ENCODE assay signal across 18 mouse cellular contexts in genomic region chr4:83623732-83624131, GRCm38 (mm10).
DNase-seq lines count a peak whose midpoint lies in the region; ATAC-seq and TF ChIP-seq lines count a peak whose summit lies in the region.
"Had no signal": no experiment of that assay in that cellular context is flagged by ENCODE, and none has a peak within 500 bp of the region (broad histone marks: within the 10 kb centered on the region; RNA-seq: fewer than 3 reads in every experiment).

No protein-coding gene starts in this region.

- no peak for DNase-seq in lung, postnatal 25 days (ENCODE audit: low spot score)
- no peak for DNase-seq in MEL (ENCODE audit: low read depth, low spot score)
- DNase-seq in liver, embryonic 13.5 days = no peak
- no peak for DNase-seq in left cerebral cortex, adult 18-20 months (ENCODE audit: low spot score in 2 of 2)
- DNase-seq: cerebellum, adult 11 months; cerebellum, adult 9-10 months; cerebellum, postnatal 36 days; forebrain, postnatal 0 days; gastrocnemius, postnatal 14 days; heart, postnatal 36 days had no signal

- no peaks in the 10 kb centered on the region for H3K9me3 ChIP-seq in lung, embryonic 15.5 days
- no peaks in the 10 kb centered on the region for H3K9me3 ChIP-seq in MEL (replicated peaks; ENCODE audit: insufficient read depth, low read length)
- no peaks in the 10 kb centered on the region for H3K9me3 ChIP-seq in liver, embryonic 13.5 days (replicated peaks)
- H3K9me3 ChIP-seq: embryonic facial prominence, embryonic 13.5 days; forebrain, embryonic 13.5 days; G1E; heart, embryonic 13.5 days; hindbrain, embryonic 15.5 days had no signal

- H3K27me3 ChIP-seq in lung, embryonic 15.5 days = no peaks in the 10 kb centered on the region
- no peaks in the 10 kb centered on the region for H3K27me3 ChIP-seq in MEL (ENCODE audit: control insufficient read depth in 1 of 2, insufficient read depth in 2 of 2, low read length in 2 of 2)
- H3K27me3 ChIP-seq in liver, embryonic 13.5 days = no peaks in the 10 kb centered on the region
- H3K27me3 ChIP-seq: embryonic facial prominence, embryonic 13.5 days; forebrain, embryonic 13.5 days; heart, embryonic 13.5 days; hindbrain, embryonic 15.5 days had no signal

- no peak for TF ChIP-seq EP300 in MEL (IDR thresholded peaks at IDR 0.05; ENCODE audit: low read depth in 1 of 2, low read length in 2 of 2)

- H3K4me2 ChIP-seq in lung, embryonic 15.5 days = peak overlapping the region; percentile 0; the same call in 1 of the 2 replicates
- peak overlapping the region; percentile 49 for H3K4me2 ChIP-seq in liver, embryonic 13.5 days
- H3K4me2 ChIP-seq: embryonic facial prominence, embryonic 13.5 days; forebrain, embryonic 13.5 days; heart, embryonic 13.5 days; hindbrain, embryonic 15.5 days had no signal

- no peaks in the 10 kb centered on the region for H3K36me3 ChIP-seq in lung, embryonic 15.5 days
- peaks cover 0 to 2% of the 10 kb centered on the region in 2 experiments; a peak in 2 of 4 replicates for H3K36me3 ChIP-seq in MEL (ENCODE audit: control insufficient read depth in 1 of 2, insufficient read depth in 2 of 2, low read length in 2 of 2)
- no peaks in the 10 kb centered on the region for H3K36me3 ChIP-seq in liver, embryonic 13.5 days
- H3K36me3 ChIP-seq: embryonic facial prominence, embryonic 13.5 days; G1E; heart, embryonic 13.5 days; hindbrain, embryonic 15.5 days had no signal

- peak; percentile 61; the same call in 1 of the 2 replicates for ATAC-seq in lung, embryonic 15.5 days (ENCODE audit: borderline replicate concordance, extremely low read depth, low FRiP score, low TSS enrichment)
- ATAC-seq in liver, embryonic 13.5 days (ENCODE audit: low read depth) = 0 out of 2 replicates have a peak, but pooled peaks have one; percentile 7
- 0 out of 2 replicates have a peak, but pooled peaks have one; percentile 3 for ATAC-seq in megakaryocyte-erythroid progenitor cell, adult 5-6 weeks (replicated peaks; ENCODE audit: low FRiP score, low TSS enrichment, poor library complexity, severe bottlenecking)
- ATAC-seq in erythroid progenitor cell, adult 5-6 weeks (replicated peaks; ENCODE audit: low FRiP score, poor library complexity, severe bottlenecking) = no peak
- ATAC-seq: forebrain, embryonic 13.5 days; forebrain, postnatal 0 days had no signal

- H3K9ac ChIP-seq in lung, embryonic 15.5 days = no peak overlapping the region
- H3K9ac ChIP-seq in MEL (ENCODE audit: control insufficient read depth, low read depth, low read length, poor library complexity, severe bottlenecking) = no peak overlapping the region
- no peak overlapping the region for H3K9ac ChIP-seq in liver, embryonic 13.5 days
- H3K9ac ChIP-seq: embryonic facial prominence, embryonic 13.5 days; forebrain, embryonic 13.5 days; forebrain, postnatal 0 days; heart, embryonic 13.5 days; hindbrain, embryonic 15.5 days had no signal

- TF ChIP-seq RAD21 in MEL (IDR thresholded peaks at IDR 0.05; ENCODE audit: low read depth, low read length) = no peak

- H3K4me3 ChIP-seq in lung, embryonic 15.5 days = no peak overlapping the region
- H3K4me3 ChIP-seq in MEL (ENCODE audit: control insufficient read depth in 1 of 2, insufficient read depth in 1 of 2, low read depth in 2 of 2, low read length in 2 of 2) = peak overlapping the region; percentile 35 to 51; a peak in 3 of 4 replicates
- no peak overlapping the region; the same call in 1 of the 2 replicates for H3K4me3 ChIP-seq in liver, embryonic 13.5 days (replicated peaks)
- H3K4me3 ChIP-seq: embryonic facial prominence, embryonic 13.5 days; forebrain, embryonic 13.5 days; heart, embryonic 13.5 days; hindbrain, embryonic 15.5 days had no signal

- no peaks in the 10 kb centered on the region for H3K79me2 ChIP-seq in MEL (ENCODE audit: control insufficient read depth, insufficient read depth, low read length, poor library complexity)

- TF ChIP-seq POLR2A in MEL (IDR thresholded peaks at IDR 0.05; ENCODE audit: control insufficient read depth in 1 of 2, insufficient read depth in 1 of 2, low read depth in 1 of 2, low read length in 2 of 2, poor library complexity in 1 of 2) = no peak

- WGBS in lung, embryonic 15.5 days = 69% methylated on average over 4 of the region's 4 CpGs
- WGBS in liver, embryonic 13.5 days (ENCODE audit: insufficient replicate concordance) = 81% methylated on average over 4 of the region's 4 CpGs

- H3K4me1 ChIP-seq in lung, embryonic 15.5 days = 0 out of 2 replicates have a peak, but pooled peaks cover 9% of the 10 kb centered on the region
- H3K4me1 ChIP-seq in MEL (ENCODE audit: control insufficient read depth in 1 of 2, insufficient read depth in 2 of 2, low read length in 2 of 2) = peaks cover 2 to 5% of the 10 kb centered on the region in 2 experiments; a peak in 2 of 4 replicates
- peaks cover 6% of the 10 kb centered on the region for H3K4me1 ChIP-seq in liver, embryonic 13.5 days (replicated peaks)
- H3K4me1 ChIP-seq: embryonic facial prominence, embryonic 13.5 days; forebrain, embryonic 13.5 days; hindbrain, embryonic 15.5 days had no signal

- no peak for TF ChIP-seq CTCF in MEL (IDR thresholded peaks at IDR 0.05 in 2 of 3, conservative IDR thresholded peaks at IDR 0.05 in 1 of 3; ENCODE audit: control insufficient read depth in 1 of 3, insufficient read depth in 1 of 3, low read depth in 2 of 3, low read length in 3 of 3, poor library complexity in 1 of 3, severe bottlenecking in 1 of 3)

- peak overlapping the region; percentile 3; the same call in 1 of the 2 replicates for H3K27ac ChIP-seq in lung, embryonic 15.5 days
- no peak overlapping the region for H3K27ac ChIP-seq in MEL (ENCODE audit: control insufficient read depth, low read depth, low read length)
- H3K27ac ChIP-seq in liver, embryonic 13.5 days = peak overlapping the region; percentile 39
- H3K27ac ChIP-seq: embryonic facial prominence, embryonic 13.5 days; forebrain, embryonic 13.5 days; heart, embryonic 13.5 days; hindbrain, embryonic 15.5 days had no signal

TF ChIP-seq in MEL, 35 proteins besides CTCF, POLR2A, EP300 and RAD21:
- TF ChIP-seq MAFK (IDR thresholded peaks at IDR 0.05; ENCODE audit: borderline replicate concordance, low read depth, low read length) (no peak), POLR2AphosphoS2 (IDR thresholded peaks at IDR 0.05; ENCODE audit: low read length) (no peak), ZMIZ1 (IDR thresholded peaks at IDR 0.05; ENCODE audit: low read depth, low read length) (no peak), CHD1 (IDR thresholded peaks at IDR 0.05; ENCODE audit: low read depth, low read length) (no peak), GATA1 (IDR thresholded peaks at IDR 0.05; ENCODE audit: low read depth, low read length) (no peak), JUND (IDR thresholded peaks at IDR 0.05; ENCODE audit: low read depth, low read length) (no peak), ETS1 (IDR thresholded peaks at IDR 0.05; ENCODE audit: low read depth, low read length) (no peak), MXI1 (IDR thresholded peaks at IDR 0.05; ENCODE audit: low read depth, low read length) (no peak), TCF12 (IDR thresholded peaks at IDR 0.05; ENCODE audit: low read depth, low read length) (no peak), USF1 (IDR thresholded peaks at IDR 0.05; ENCODE audit: low read depth, low read length) (no peak), BHLHE40 (IDR thresholded peaks at IDR 0.05; ENCODE audit: borderline replicate concordance, low read depth, low read length) (no peak), ZNF384 (IDR thresholded peaks at IDR 0.05; ENCODE audit: low read depth, low read length) (no peak), GABPA (IDR thresholded peaks at IDR 0.05; ENCODE audit: low read depth, low read length) (no peak), MAZ (IDR thresholded peaks at IDR 0.05; ENCODE audit: low read depth, low read length) (no peak), SMC3 (IDR thresholded peaks at IDR 0.05; ENCODE audit: low read depth, low read length) (no peak), TAL1 (IDR thresholded peaks at IDR 0.05; ENCODE audit: low read length) (no peak), NELFE (IDR thresholded peaks at IDR 0.05; ENCODE audit: low read depth, low read length) (no peak), E2F4 (IDR thresholded peaks at IDR 0.05; ENCODE audit: borderline replicate concordance, low read depth, low read length) (no peak), UBTF (IDR thresholded peaks at IDR 0.05; ENCODE audit: borderline replicate concordance, insufficient read depth, low read depth, low read length) (no peak)

Comparison
In these comparisons a context has a peak if more than half of its experiments do, and no peak if none do; other contexts are left out.
1. H3K4me3 ChIP-seq: peak in MEL (2 of 2); none in lung, embryonic 15.5 days (single experiment) and liver, embryonic 13.5 days (single experiment).